Mouse (Mus musculus) MEL-GATA-1-ER (cell line): ENCODE results near the gene Dhx8.

Source experiments
- DNase-seq: peaks from one replicate; pipeline ENCODE4 v3.0.0-alpha.2; 2012; ENCODE audit warnings: low read depth; ENCODE audit errors: extremely low read depth

Dhx8 gene

GRCm38 (mm10) chr11:101732518-101733440 is at the start of gene Dhx8:
Dhx8 (plus strand) TSS chr11:101732919.
- DNase-seq, result peak; percentile 97

GRCm38 (mm10) chr11:101687351-101688301 is 45.1 kb upstream of the Dhx8 start:
- DNase-seq, result no peak

GRCm38 (mm10) chr11:101689701-101690113 is 43.0 kb upstream of the Dhx8 start:
- DNase-seq, result no peak

- DNase-seq, result no peak
These were observed 42.4 kb upstream of the Dhx8 start for GRCm38 (mm10) chr11:101690326-101690725.

- DNase-seq, result no peak
These were observed 36.6 kb upstream of the Dhx8 start for GRCm38 (mm10) chr11:101695906-101696661.

- DNase-seq, result peak; percentile 21
These were observed 35.4 kb upstream of the Dhx8 start for GRCm38 (mm10) chr11:101697156-101697861.

GRCm38 (mm10) chr11:101698114-101698513 is 34.6 kb upstream of the Dhx8 start:
- no peak for DNase-seq

GRCm38 (mm10) chr11:101699556-101699955 is 33.2 kb upstream of the Dhx8 start:
- DNase-seq, result no peak

- no peak for DNase-seq
These were observed 32.7 kb upstream of the Dhx8 start for GRCm38 (mm10) chr11:101699991-101700390.

GRCm38 (mm10) chr11:101700446-101700845 is 32.3 kb upstream of the Dhx8 start:
- DNase-seq, result no peak

- no peak for DNase-seq
These were observed 28.6 kb upstream of the Dhx8 start for GRCm38 (mm10) chr11:101704081-101704480.

- no peak for DNase-seq
These were observed 25.8 kb upstream of the Dhx8 start for GRCm38 (mm10) chr11:101706764-101707448.

GRCm38 (mm10) chr11:101708482-101708881 is 24.2 kb upstream of the Dhx8 start:
- DNase-seq, result no peak

GRCm38 (mm10) chr11:101712811-101713210 is 19.9 kb upstream of the Dhx8 start:
- no peak for DNase-seq

GRCm38 (mm10) chr11:101714012-101714411 is 18.7 kb upstream of the Dhx8 start:
- DNase-seq, result no peak

- DNase-seq, result no peak
These were observed 14.4 kb upstream of the Dhx8 start for GRCm38 (mm10) chr11:101718324-101718723.

- no peak for DNase-seq
These were observed 12.7 kb upstream of the Dhx8 start for GRCm38 (mm10) chr11:101719986-101720520.

- DNase-seq, result no peak
These were observed 7.7 kb upstream of the Dhx8 start for GRCm38 (mm10) chr11:101725043-101725442.

- no peak for DNase-seq
These were observed 6.0 kb upstream of the Dhx8 start for GRCm38 (mm10) chr11:101726765-101727164.

- no peak for DNase-seq
These were observed 3.4 kb upstream of the Dhx8 start for GRCm38 (mm10) chr11:101729308-101729707.
